8 mouse cellular contexts compared by ENCODE assay signal in genomic region chr9:96118861-96119772, GRCm38 (mm10). TPM values are rescaled to one million over a fixed set of nuclear protein-coding genes. Genes with fewer than 3 reads are reported as not detected.
DNase-seq lines count a peak whose midpoint lies in the region; ATAC-seq and TF ChIP-seq lines count a peak whose summit lies in the region.

Gk5 (plus strand) TSS chr9:96119362.

- no peak for TF ChIP-seq CTCF in MEL (IDR thresholded peaks at IDR 0.05 in 2 of 3, conservative IDR thresholded peaks at IDR 0.05 in 1 of 3; ENCODE audit: control insufficient read depth in 1 of 3, insufficient read depth in 1 of 3, low read depth in 2 of 3, low read length in 3 of 3, poor library complexity in 1 of 3, severe bottlenecking in 1 of 3)
- TF ChIP-seq CTCF in cerebellum, adult 2 months (IDR thresholded peaks at IDR 0.05; ENCODE audit: borderline replicate concordance, insufficient read depth, low read depth, low read length), result no peak

- H3K4me2 ChIP-seq in lung, embryonic 16.5 days (ENCODE audit: low read depth, low read length), result peak within 1 kb of the TSS; percentile 68

- H3K27ac ChIP-seq in MEL (ENCODE audit: control insufficient read depth, low read depth, low read length), result peak within 1 kb of the TSS; percentile 59
- no peak within 1 kb of the TSS for H3K27ac ChIP-seq in cerebellum, adult 2 months (ENCODE audit: insufficient read depth, low read length)
- H3K27ac ChIP-seq in lung, embryonic 16.5 days (ENCODE audit: low read length), result 0 out of 2 replicates have a peak within 1 kb of the TSS, but pooled peaks have one; percentile 4

- WGBS in cerebellum, adult 2 months, result 1% methylated on average over 76 of the region's 76 CpGs
- under 1% methylated on average over 55 of the region's 76 CpGs for WGBS in lung, embryonic 16.5 days

- DNase-seq in MEL (ENCODE audit: low read depth, low spot score), result peak; percentile 96
- DNase-seq in cerebellum, adult 2 months, result peak; percentile 86 to 87
- DNase-seq in forelimb bud, embryonic 11.5 days (ENCODE audit: low read depth, low spot score), result peak; percentile 96
- DNase-seq in layer of hippocampus, adult 9-10 months (ENCODE audit: low spot score), result peak; percentile 72
- DNase-seq in ovary, postnatal 10 days (ENCODE audit: low spot score), result peak; percentile 98
- DNase-seq in thymus, postnatal 10 days (ENCODE audit: low spot score in 2 of 2), result peak; percentile 96 to 100

- H3K27me3 ChIP-seq in MEL (ENCODE audit: control insufficient read depth in 1 of 2, insufficient read depth in 2 of 2, low read length in 2 of 2), result no peaks in the 10 kb centered on the region
- no peaks in the 10 kb centered on the region for H3K27me3 ChIP-seq in cerebellum, adult 2 months (ENCODE audit: control insufficient read depth, insufficient read depth, low read length)
- H3K27me3 ChIP-seq in lung, embryonic 16.5 days (ENCODE audit: control insufficient read depth, insufficient read depth, low read depth, low read length), result no peaks in the 10 kb centered on the region

- TF ChIP-seq POLR2A in MEL (IDR thresholded peaks at IDR 0.05; ENCODE audit: control insufficient read depth in 1 of 2, insufficient read depth in 1 of 2, low read depth in 1 of 2, low read length in 2 of 2, poor library complexity in 1 of 2), result peak; percentile 65 to 90; a peak in 3 of 4 replicates
- no peak for TF ChIP-seq POLR2A in cerebellum, adult 2 months (IDR thresholded peaks at IDR 0.05; ENCODE audit: borderline replicate concordance, insufficient read depth, low read length)

- H3K36me3 ChIP-seq in MEL (ENCODE audit: control insufficient read depth in 1 of 2, insufficient read depth in 2 of 2, low read length in 2 of 2), result peaks cover 0 to 11% of the 10 kb centered on the region in 2 experiments; a peak in 2 of 4 replicates
- H3K36me3 ChIP-seq in lung, embryonic 16.5 days (ENCODE audit: control insufficient read depth, insufficient read depth, low read length), result no peaks in the 10 kb centered on the region

- no peak for TF ChIP-seq EP300 in MEL (IDR thresholded peaks at IDR 0.05; ENCODE audit: low read depth in 1 of 2, low read length in 2 of 2)

- peak within 1 kb of the TSS; percentile 69 to 78 for H3K4me3 ChIP-seq in MEL (ENCODE audit: control insufficient read depth in 1 of 2, insufficient read depth in 1 of 2, low read depth in 2 of 2, low read length in 2 of 2)
- H3K4me3 ChIP-seq in cerebellum, adult 2 months (replicated peaks; ENCODE audit: insufficient read depth, low read depth, low read length), result peak within 1 kb of the TSS; percentile 53
- peak within 1 kb of the TSS; percentile 79 for H3K4me3 ChIP-seq in lung, embryonic 16.5 days (ENCODE audit: low read length)

- no peak for TF ChIP-seq RAD21 in MEL (IDR thresholded peaks at IDR 0.05; ENCODE audit: low read depth, low read length)

- H3K9ac ChIP-seq in MEL (ENCODE audit: control insufficient read depth, low read depth, low read length, poor library complexity, severe bottlenecking), result peak within 1 kb of the TSS; percentile 68
- peak within 1 kb of the TSS; percentile 81 for H3K9ac ChIP-seq in lung, embryonic 16.5 days (ENCODE audit: low read length)

- peaks cover 8 to 15% of the 10 kb centered on the region in 2 experiments for H3K4me1 ChIP-seq in MEL (ENCODE audit: control insufficient read depth in 1 of 2, insufficient read depth in 2 of 2, low read length in 2 of 2)
- H3K4me1 ChIP-seq in cerebellum, adult 2 months (ENCODE audit: control insufficient read depth, insufficient read depth, low read length), result no peaks in the 10 kb centered on the region
- peaks cover 4% of the 10 kb centered on the region; the same call in 1 of the 2 replicates for H3K4me1 ChIP-seq in lung, embryonic 16.5 days (replicated peaks; ENCODE audit: control insufficient read depth, insufficient read depth, low read length)

- no peaks in the 10 kb centered on the region; the same call in 1 of the 2 replicates for H3K79me2 ChIP-seq in MEL (ENCODE audit: control insufficient read depth, insufficient read depth, low read length, poor library complexity)

- H3K9me3 ChIP-seq in MEL (replicated peaks; ENCODE audit: insufficient read depth, low read length), result no peaks in the 10 kb centered on the region
- no peaks in the 10 kb centered on the region for H3K9me3 ChIP-seq in lung, embryonic 16.5 days (ENCODE audit: control insufficient read depth, low read length)

- peak; percentile 96 to 97 for ATAC-seq in hematopoietic stem cell, adult 5-6 weeks (replicated peaks in 1 of 2; ENCODE audit: insufficient read depth in 1 of 2, low FRiP score in 2 of 2, low TSS enrichment in 1 of 2, low read depth in 1 of 2, poor library complexity in 2 of 2, severe bottlenecking in 2 of 2)
- peak; percentile 100 for ATAC-seq in lung, embryonic 16.5 days (ENCODE audit: low read depth)

TF ChIP-seq in MEL, 35 proteins besides CTCF, POLR2A, EP300 and RAD21:
- TF ChIP-seq NELFE (IDR thresholded peaks at IDR 0.05; ENCODE audit: low read depth, low read length) (peak; percentile 89), CHD1 (IDR thresholded peaks at IDR 0.05; ENCODE audit: low read depth, low read length) (0 out of 2 replicates have a peak, but pooled peaks have one; percentile 47), ELF1 (IDR thresholded peaks at IDR 0.05; ENCODE audit: low read depth, low read length) (peak; percentile 63), TCF12 (IDR thresholded peaks at IDR 0.05; ENCODE audit: low read depth, low read length) (peak; percentile 66), MYB (IDR thresholded peaks at IDR 0.05; ENCODE audit: low read depth, low read length) (peak; percentile 70), MYC (IDR thresholded peaks at IDR 0.05; ENCODE audit: low read depth, low read length) (peak; percentile 96), ZC3H11A (IDR thresholded peaks at IDR 0.05; ENCODE audit: low read depth, low read length) (no peak), TBP (IDR thresholded peaks at IDR 0.05; ENCODE audit: low read depth, low read length) (peak; percentile 74; the same call in 1 of the 2 replicates), UBTF (IDR thresholded peaks at IDR 0.05; ENCODE audit: borderline replicate concordance, insufficient read depth, low read depth, low read length) (no peak), USF1 (IDR thresholded peaks at IDR 0.05; ENCODE audit: low read depth, low read length) (0 out of 2 replicates have a peak, but pooled peaks have one; percentile 11), MAX (IDR thresholded peaks at IDR 0.05; ENCODE audit: low read length) (peak; percentile 80), MAZ (IDR thresholded peaks at IDR 0.05; ENCODE audit: low read depth, low read length) (peak; percentile 37; the same call in 1 of the 2 replicates), GATA1 (IDR thresholded peaks at IDR 0.05; ENCODE audit: low read depth, low read length) (no peak), POLR2AphosphoS2 (IDR thresholded peaks at IDR 0.05; ENCODE audit: low read length) (peak; percentile 83; the same call in 1 of the 2 replicates), SIN3A (IDR thresholded peaks at IDR 0.05; ENCODE audit: low read length) (peak; percentile 84; the same call in 1 of the 2 replicates), E2F4 (IDR thresholded peaks at IDR 0.05; ENCODE audit: borderline replicate concordance, low read depth, low read length) (0 out of 2 replicates have a peak, but pooled peaks have one; percentile 26), ZMIZ1 (IDR thresholded peaks at IDR 0.05; ENCODE audit: low read depth, low read length) (peak; percentile 84), MXI1 (IDR thresholded peaks at IDR 0.05; ENCODE audit: low read depth, low read length) (peak; percentile 93), NRF1 (IDR thresholded peaks at IDR 0.05; ENCODE audit: insufficient read depth, low read depth, low read length, poor library complexity, severe bottlenecking) (no peak), ETS1 (IDR thresholded peaks at IDR 0.05; ENCODE audit: low read depth, low read length) (peak; percentile 76), SMC3 (IDR thresholded peaks at IDR 0.05; ENCODE audit: low read depth, low read length) (no peak), HCFC1 (IDR thresholded peaks at IDR 0.05; ENCODE audit: low read depth, low read length) (peak; percentile 87), RCOR1 (IDR thresholded peaks at IDR 0.05; ENCODE audit: low read depth, low read length) (0 out of 2 replicates have a peak, but pooled peaks have one; percentile 10)

RNA-seq across cellular contexts. Expression of gene Gk5, which starts in this region (rescaled TPM):
- total RNA-seq in MEL (2012; rRNA removed), result 4.0 and 4.1 TPM in 2 replicates
- 1 to 10 TPM in 1 of 2 experiments, not detected in 1; 6.2 TPM for polyA plus RNA-seq in MEL (2012; ENCODE audit: insufficient read depth in 1 of 2, insufficient read length in 2 of 2, low read depth in 1 of 2, low replicate concordance in 2 of 2, missing spikeins in 1 of 2)
- polyA plus RNA-seq in cerebellum, adult 2 months (2012; rRNA removed), result 1.6 and 1.7 TPM in 2 replicates
- total RNA-seq in hematopoietic stem cell, adult 5-6 weeks (2017), result 1.9 and 5.6 TPM in 2 replicates
- 3.3 and 3.7 TPM in 2 replicates for polyA plus RNA-seq in lung, embryonic 16.5 days (2015; fragmentation: Nextera tagmentation; extraction: Ambion mirVana)
